Mouse (Mus musculus): ENCODE data around the gene Tsacc.
A peak's percentile ranks its signal among the peaks of the same experiment; 100 is the strongest.
"Not testable (repeated sequence)": the region's sequence is repeated elsewhere in the genome, so short reads cannot be mapped to it uniquely, and the experiment has no call there.

Gene Tsacc

GRCm38 (mm10) chr3:88281141-88281916 is 15.5 kb downstream of the Tsacc start:
- not testable (repeated sequence) for DNase-seq

GRCm38 (mm10) chr3:88280035-88280434 is 16.8 kb downstream of the Tsacc start:
- no peak for DNase-seq

- peak; percentile 26 to 47 for DNase-seq
These were observed 20.2 kb downstream of the Tsacc start for GRCm38 (mm10) chr3:88276529-88277143.

GRCm38 (mm10) chr3:88276121-88276520 is 20.7 kb downstream of the Tsacc start:
- no peak for DNase-seq

- no peak for DNase-seq
These were observed 22.8 kb downstream of the Tsacc start for GRCm38 (mm10) chr3:88274002-88274401.

- DNase-seq, result no peak
These were observed 24.9 kb downstream of the Tsacc start for GRCm38 (mm10) chr3:88271859-88272258.

- not testable (repeated sequence) for DNase-seq
These were observed 25.5 kb downstream of the Tsacc start for GRCm38 (mm10) chr3:88271298-88271697.

- no peak for DNase-seq
These were observed 27.8 kb downstream of the Tsacc start for GRCm38 (mm10) chr3:88268991-88269390.

- not testable (repeated sequence) for DNase-seq
These were observed 28.8 kb downstream of the Tsacc start for GRCm38 (mm10) chr3:88268014-88268413.

- no peak for DNase-seq
These were observed 34.5 kb downstream of the Tsacc start for GRCm38 (mm10) chr3:88262346-88262745.

GRCm38 (mm10) chr3:88256382-88256781 is 40.4 kb downstream of the Tsacc start:
- DNase-seq, result no peak

- DNase-seq, result no peak
These were observed 40.8 kb downstream of the Tsacc start for GRCm38 (mm10) chr3:88255950-88256349.

- DNase-seq, result peak; percentile 72
These were observed 42.4 kb downstream of the Tsacc start, which contains the start of gene Rhbg for GRCm38 (mm10) chr3:88254268-88254926. Gene Rhbg, minus strand, starts transcription at chr3:88254709.

GRCm38 (mm10) chr3:88252739-88253138 is 44.1 kb downstream of the Tsacc start:
- DNase-seq, result no peak

GRCm38 (mm10) chr3:88248406-88248805 is 48.4 kb downstream of the Tsacc start:
- no peak for DNase-seq

GRCm38 (mm10) chr3:88247666-88248065 is 49.1 kb downstream of the Tsacc start:
- DNase-seq, result no peak

- DNase-seq, result peak; percentile 53 to 78
These were observed 51.0 kb downstream of the Tsacc start for GRCm38 (mm10) chr3:88245811-88246210.

- DNase-seq, result peak; percentile 61 to 76
These were observed 52.7 kb downstream of the Tsacc start for GRCm38 (mm10) chr3:88244071-88244470.

- peak; percentile 88 to 93 for DNase-seq
These were observed 54.3 kb downstream of the Tsacc start for GRCm38 (mm10) chr3:88242531-88242930.

GRCm38 (mm10) chr3:88241045-88241786 is 55.6 kb downstream of the Tsacc start:
- DNase-seq, result peak; percentile 5 to 15

- peak in 1 of 2 experiments; percentile 10 for DNase-seq
These were observed 57.4 kb downstream of the Tsacc start for GRCm38 (mm10) chr3:88239446-88239845.

- peak; percentile 32 to 45 for DNase-seq
These were observed 57.9 kb downstream of the Tsacc start for GRCm38 (mm10) chr3:88238866-88239391.

All from cerebellum, adult 18-20 months (tissue).